Mouse (Mus musculus) cerebellum, postnatal 25 days (tissue): ENCODE data around the gene Ifrd1.

Experiments
- DNase-seq, 2 experiments: peaks; one replicate each; pipeline ENCODE4 v3.0.0; 2021; ENCODE audit warnings: mixed read lengths in 2 of 2

The Ifrd1 gene

GRCm38 (mm10) chr12:40239161-40239560 is 9.1 kb downstream of the Ifrd1 start:
- DNase-seq: no peak

- DNase-seq: no peak
These were observed 16.1 kb downstream of the Ifrd1 start for GRCm38 (mm10) chr12:40232231-40232630.

GRCm38 (mm10) chr12:40231632-40232031 is 16.7 kb downstream of the Ifrd1 start:
- DNase-seq: no peak

GRCm38 (mm10) chr12:40224171-40224880 is 24.0 kb downstream of the Ifrd1 start:
- DNase-seq: no peak

- peak; percentile 15 to 16 for DNase-seq
These were observed 24.6 kb downstream of the Ifrd1 start for GRCm38 (mm10) chr12:40223676-40224075.

GRCm38 (mm10) chr12:40223082-40223619 is 25.2 kb downstream of the Ifrd1 start:
- peak; percentile 99 for DNase-seq

GRCm38 (mm10) chr12:40222251-40223081 is 25.8 kb downstream of the Ifrd1 start:
- peak; percentile 96 to 97 for DNase-seq

GRCm38 (mm10) chr12:40221611-40222010 is 26.7 kb downstream of the Ifrd1 start:
- no peak for DNase-seq

- no peak for DNase-seq
These were observed 27.4 kb downstream of the Ifrd1 start for GRCm38 (mm10) chr12:40220896-40221295.

GRCm38 (mm10) chr12:40220001-40220570 is 28.2 kb downstream of the Ifrd1 start:
- peak; percentile 60 to 75 for DNase-seq

- no peak for DNase-seq
These were observed 29.8 kb downstream of the Ifrd1 start for GRCm38 (mm10) chr12:40218430-40218945.

- no peak for DNase-seq
These were observed 30.5 kb downstream of the Ifrd1 start for GRCm38 (mm10) chr12:40217776-40218175.

GRCm38 (mm10) chr12:40214888-40215876 is 33.1 kb downstream of the Ifrd1 start:
- DNase-seq: no peak

- no peak for DNase-seq
These were observed 39.3 kb downstream of the Ifrd1 start for GRCm38 (mm10) chr12:40209049-40209448.

GRCm38 (mm10) chr12:40207909-40208308 is 40.4 kb downstream of the Ifrd1 start:
- DNase-seq: no peak

GRCm38 (mm10) chr12:40202161-40203035 is 45.9 kb downstream of the Ifrd1 start:
- no peak for DNase-seq

GRCm38 (mm10) chr12:40200484-40201235 is 47.6 kb downstream of the Ifrd1 start:
- DNase-seq: no peak

- DNase-seq: peak; percentile 62 to 75
These were observed 48.4 kb downstream of the Ifrd1 start for GRCm38 (mm10) chr12:40199795-40200402.

GRCm38 (mm10) chr12:40199302-40199701 is 49.0 kb downstream of the Ifrd1 start, which contains the start of gene Lsmem1:
Lsmem1 (minus strand) TSS chr12:40199490.
- no peak for DNase-seq
